Mouse (Mus musculus): Measurements from ENCODE around the gene Bcam.

GRCm38 (mm10) chr7:19815296-19816223 lies 44.7 kb upstream of the Bcam start:
- TF ChIP-seq CTCF (conservative IDR thresholded peaks at IDR 0.05 in 1 of 2, IDR thresholded peaks at IDR 0.05 in 1 of 2; ENCODE audit: low read depth in 2 of 2, low read length in 2 of 2) (no peak), MXI1 (IDR thresholded peaks at IDR 0.05; ENCODE audit: low read depth, low read length) (no peak), E2F4 (IDR thresholded peaks at IDR 0.05; ENCODE audit: insufficient replicate concordance, low read depth, low read length) (no peak), MEF2A (IDR thresholded peaks at IDR 0.05; ENCODE audit: borderline replicate concordance, low read depth, low read length) (no peak), NRF1 (IDR thresholded peaks at IDR 0.05; ENCODE audit: low read depth, low read length) (no peak), NELFE (IDR thresholded peaks at IDR 0.05; ENCODE audit: low read depth, low read length) (no peak), POLR2A (IDR thresholded peaks at IDR 0.05; ENCODE audit: low read depth, low read length) (no peak)

Data from CH12.LX (cell line).